Mouse (Mus musculus): Measurements from ENCODE around the gene Chaf1a. TPM values are rescaled to one million over a fixed set of nuclear protein-coding genes. Genes with fewer than 3 reads are reported as not detected.
A peak's percentile ranks its signal among the peaks of the same experiment; 100 is the strongest.

The Chaf1a gene
- polyA plus RNA-seq, 1 experiment from 2014 or later, result 5.0 TPM

DNA sequence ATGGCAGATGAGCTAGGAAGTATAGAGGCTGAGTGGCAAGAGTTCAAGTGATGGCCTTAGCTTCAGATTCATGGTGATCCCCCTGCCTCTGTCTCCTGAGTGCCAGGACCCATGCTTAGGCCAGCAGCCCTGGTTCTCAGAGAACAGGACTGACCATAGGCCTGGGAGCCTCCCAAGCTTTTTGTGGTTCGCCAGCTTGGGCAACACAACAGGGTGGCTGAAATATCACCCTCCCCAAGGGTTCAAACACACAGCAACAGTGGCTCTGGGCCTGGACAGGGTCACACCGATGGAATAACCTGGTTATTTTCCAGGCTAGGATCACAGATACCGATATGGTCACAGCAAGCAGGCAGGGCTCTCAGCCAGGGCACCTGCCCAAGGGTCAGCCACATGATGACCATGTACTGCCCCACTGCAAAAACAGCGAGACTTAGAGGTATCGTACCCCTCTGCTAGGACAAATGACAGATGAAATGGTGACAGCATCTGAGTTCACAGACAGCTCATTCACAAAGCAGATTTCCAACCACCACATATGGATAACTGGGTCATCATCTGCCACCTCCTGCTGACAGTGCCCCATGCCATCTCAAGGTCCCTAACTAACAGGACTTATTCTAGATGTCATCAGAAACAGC, 12.3 kb upstream of the Chaf1a start:
- no peak overlapping the region for H3K9ac ChIP-seq (ENCODE audit: low read length)
- no peak for TF ChIP-seq EP300 (optimal IDR thresholded peaks at IDR 0.05)
- TF ChIP-seq CTCF (IDR thresholded peaks at IDR 0.05; ENCODE audit: low read depth), result no peak
- H3K4me2 ChIP-seq (replicated peaks; ENCODE audit: low read depth), result no peak overlapping the region
- H3K36me3 ChIP-seq (ENCODE audit: control insufficient read depth, insufficient read depth, low read length), result peaks cover 2% of the 10 kb centered on the region; the same call in 1 of the 2 replicates
- H3K9me3 ChIP-seq (ENCODE audit: control insufficient read depth, low read length), result no peaks in the 10 kb centered on the region
- no peak for DNase-seq (ENCODE audit: low spot score)
- H3K4me1 ChIP-seq (replicated peaks; ENCODE audit: control insufficient read depth, insufficient read depth), result peaks cover 2% of the 10 kb centered on the region
- WGBS, result 85% methylated on average over 5 of the region's 5 CpGs
- no peaks in the 10 kb centered on the region for H3K27me3 ChIP-seq (ENCODE audit: control insufficient read depth, insufficient read depth, low read length)
- 0 out of 2 replicates have a peak overlapping the region, but pooled peaks have one; percentile 40 for H3K27ac ChIP-seq (replicated peaks)
- no peak for ATAC-seq (ENCODE audit: low FRiP score, low TSS enrichment)
- no peak overlapping the region for H3K4me3 ChIP-seq (ENCODE audit: low read depth, low read length)

DNA sequence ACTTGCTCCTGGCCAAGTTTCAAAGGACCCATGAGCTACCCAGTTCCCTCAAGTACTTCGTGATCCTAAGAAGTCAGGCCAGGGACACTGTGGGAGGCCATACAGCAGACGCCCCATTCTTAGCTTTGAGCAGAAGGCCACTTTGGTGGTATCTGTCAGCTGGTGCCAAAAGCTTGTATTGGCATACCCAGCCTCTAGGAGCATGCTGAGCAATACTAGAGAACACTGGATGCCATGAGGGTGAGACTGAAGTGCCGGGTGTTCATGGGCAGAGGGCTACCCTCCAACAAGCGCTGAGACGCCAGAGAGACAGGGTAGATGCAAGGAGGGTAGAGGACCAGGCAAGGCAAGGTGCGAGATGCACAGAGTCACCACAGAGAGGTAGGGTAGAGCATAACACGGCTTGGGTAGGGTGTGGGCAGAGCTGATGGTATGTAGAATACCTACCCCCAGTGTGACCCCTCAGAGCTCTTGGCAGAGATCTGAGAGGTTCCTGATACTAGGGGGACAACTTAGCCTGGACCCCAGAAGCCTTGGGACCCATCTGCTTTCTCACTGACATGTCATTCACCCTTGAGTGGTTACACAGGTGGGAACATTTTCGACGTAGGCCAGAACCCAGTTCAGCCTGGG, 9.9 kb upstream of the Chaf1a start:
- Histone ChIP-seq H3K27me3 (ENCODE audit: control insufficient read depth, insufficient read depth, low read length) (no peaks in the 10 kb centered on the region), H3K4me2 (replicated peaks; ENCODE audit: low read depth) (no peak overlapping the region), H3K9ac (ENCODE audit: low read length) (no peak overlapping the region), H3K9me3 (ENCODE audit: control insufficient read depth, low read length) (no peaks in the 10 kb centered on the region), H3K4me3 (ENCODE audit: low read depth, low read length) (no peak overlapping the region), H3K4me1 (replicated peaks; ENCODE audit: control insufficient read depth, insufficient read depth) (peaks cover 8% of the 10 kb centered on the region), H3K27ac (replicated peaks) (no peak overlapping the region), H3K36me3 (ENCODE audit: control insufficient read depth, insufficient read depth, low read length) (peaks cover 2% of the 10 kb centered on the region; the same call in 1 of the 2 replicates)
- ATAC-seq (ENCODE audit: low FRiP score, low TSS enrichment) (no peak), DNase-seq (ENCODE audit: low spot score) (no peak)
- WGBS, result 88% methylated on average over 9 of the region's 9 CpGs
- TF ChIP-seq CTCF (IDR thresholded peaks at IDR 0.05; ENCODE audit: low read depth), result no peak
- TF ChIP-seq EP300 (optimal IDR thresholded peaks at IDR 0.05), result no peak

DNA sequence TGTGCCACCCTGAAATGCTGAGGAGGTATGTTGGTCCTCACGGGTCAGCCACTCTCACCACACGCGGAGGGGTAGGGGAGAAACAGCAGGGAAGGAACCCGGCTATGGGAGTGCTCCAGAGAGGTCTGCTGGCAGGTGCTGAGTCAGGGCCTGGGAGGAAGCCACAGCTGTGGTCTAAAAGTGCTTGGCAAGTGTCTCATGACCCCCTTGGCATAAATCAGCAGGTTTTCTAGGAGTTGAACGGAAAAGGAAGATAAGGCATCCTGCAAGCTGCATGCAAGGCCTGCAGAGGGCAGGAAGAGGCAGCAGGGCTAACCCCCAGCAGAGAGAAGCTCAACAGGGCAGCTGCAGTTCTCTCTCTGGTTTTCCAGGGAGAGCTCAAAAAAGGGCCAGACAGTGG, 9.3 kb upstream of the Chaf1a start:
- Histone ChIP-seq H3K27ac (replicated peaks) (no peak overlapping the region), H3K27me3 (ENCODE audit: control insufficient read depth, insufficient read depth, low read length) (no peaks in the 10 kb centered on the region), H3K9ac (ENCODE audit: low read length) (no peak overlapping the region), H3K4me3 (ENCODE audit: low read depth, low read length) (no peak overlapping the region), H3K9me3 (ENCODE audit: control insufficient read depth, low read length) (no peaks in the 10 kb centered on the region), H3K36me3 (ENCODE audit: control insufficient read depth, insufficient read depth, low read length) (peaks cover 2% of the 10 kb centered on the region; the same call in 1 of the 2 replicates), H3K4me2 (replicated peaks; ENCODE audit: low read depth) (no peak overlapping the region), H3K4me1 (replicated peaks; ENCODE audit: control insufficient read depth, insufficient read depth) (peaks cover 8% of the 10 kb centered on the region)
- TF ChIP-seq CTCF (IDR thresholded peaks at IDR 0.05; ENCODE audit: low read depth) (peak; percentile 40), EP300 (optimal IDR thresholded peaks at IDR 0.05) (no peak)
- no peak for DNase-seq (ENCODE audit: low spot score)
- no peak for ATAC-seq (ENCODE audit: low FRiP score, low TSS enrichment)
- 59% methylated on average over 5 of the region's 5 CpGs for WGBS

DNA sequence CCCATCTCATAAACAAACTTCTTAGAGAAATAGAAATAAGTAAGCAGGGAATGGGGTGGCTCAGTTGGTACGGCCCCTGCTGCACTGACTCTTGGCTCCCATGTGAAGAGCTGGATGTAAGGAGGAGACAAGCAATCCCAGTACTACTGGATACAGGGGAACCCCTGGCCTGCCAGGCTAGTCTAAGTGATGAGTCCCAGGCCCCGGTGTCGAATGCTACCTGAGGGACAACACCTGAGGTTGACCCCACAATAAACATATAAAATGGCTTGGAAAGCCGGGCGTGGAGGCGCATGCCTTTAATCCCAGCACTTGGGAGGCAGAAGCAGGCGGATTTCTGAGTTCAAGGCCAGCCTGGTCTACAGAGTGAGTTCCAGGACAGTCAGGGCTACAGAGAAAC, 8.8 kb upstream of the Chaf1a start:
- TF ChIP-seq CTCF (IDR thresholded peaks at IDR 0.05; ENCODE audit: low read depth) (no peak), EP300 (optimal IDR thresholded peaks at IDR 0.05) (no peak)
- no peak for ATAC-seq (ENCODE audit: low FRiP score, low TSS enrichment)
- no peak overlapping the region for H3K9ac ChIP-seq (ENCODE audit: low read length)
- WGBS, result 90% methylated on average over 7 of the region's 7 CpGs
- no peak for DNase-seq (ENCODE audit: low spot score)
- no peaks in the 10 kb centered on the region for H3K27me3 ChIP-seq (ENCODE audit: control insufficient read depth, insufficient read depth, low read length)
- no peak overlapping the region for H3K4me2 ChIP-seq (replicated peaks; ENCODE audit: low read depth)
- peaks cover 8% of the 10 kb centered on the region for H3K4me1 ChIP-seq (replicated peaks; ENCODE audit: control insufficient read depth, insufficient read depth)
- H3K27ac ChIP-seq (replicated peaks), result 0 out of 2 replicates have a peak overlapping the region, but pooled peaks have one; percentile 4
- no peaks in the 10 kb centered on the region for H3K9me3 ChIP-seq (ENCODE audit: control insufficient read depth, low read length)
- H3K4me3 ChIP-seq (ENCODE audit: low read depth, low read length), result no peak overlapping the region
- peaks cover 2% of the 10 kb centered on the region; the same call in 1 of the 2 replicates for H3K36me3 ChIP-seq (ENCODE audit: control insufficient read depth, insufficient read depth, low read length)

DNA sequence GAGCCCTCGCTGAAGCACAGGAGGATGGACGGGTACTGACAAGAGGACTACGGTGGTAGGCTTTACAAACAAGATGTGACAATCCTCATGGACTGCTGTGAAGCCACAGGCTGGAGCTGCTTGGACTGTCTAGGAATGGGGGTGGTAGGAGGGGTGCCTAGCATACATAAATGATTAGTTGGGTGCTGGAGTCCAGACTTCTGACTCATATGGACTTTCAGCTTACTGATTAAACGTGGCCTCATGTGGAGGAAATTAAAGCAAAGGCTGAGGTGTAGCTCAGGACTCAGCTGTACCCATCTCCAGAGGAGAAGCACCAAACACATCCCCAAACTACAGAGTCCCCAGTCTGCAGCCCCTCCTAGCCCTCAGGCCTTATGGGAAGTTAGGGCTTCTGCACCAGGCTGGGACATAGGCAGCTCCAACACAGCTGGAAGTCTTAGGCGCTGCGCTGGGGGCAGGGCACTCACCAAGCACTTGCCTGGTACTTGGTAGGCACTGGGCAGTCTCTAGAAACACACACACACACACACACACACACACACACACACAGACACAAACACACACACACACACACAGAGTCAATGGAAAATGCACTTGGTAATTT, 8.0 kb upstream of the Chaf1a start:
- Histone ChIP-seq H3K9me3 (ENCODE audit: control insufficient read depth, low read length) (no peaks in the 10 kb centered on the region), H3K9ac (ENCODE audit: low read length) (peak overlapping the region; percentile 27; the same call in 1 of the 2 replicates), H3K4me1 (replicated peaks; ENCODE audit: control insufficient read depth, insufficient read depth) (peaks cover 8% of the 10 kb centered on the region), H3K27me3 (ENCODE audit: control insufficient read depth, insufficient read depth, low read length) (no peaks in the 10 kb centered on the region), H3K27ac (replicated peaks) (peak overlapping the region; percentile 63), H3K36me3 (ENCODE audit: control insufficient read depth, insufficient read depth, low read length) (peaks cover 2% of the 10 kb centered on the region; the same call in 1 of the 2 replicates), H3K4me3 (ENCODE audit: low read depth, low read length) (no peak overlapping the region), H3K4me2 (replicated peaks; ENCODE audit: low read depth) (peak overlapping the region; percentile 9; the same call in 1 of the 2 replicates)
- WGBS, result 62% methylated on average over 6 of the region's 6 CpGs
- no peak for TF ChIP-seq CTCF (IDR thresholded peaks at IDR 0.05; ENCODE audit: low read depth)
- no peak for TF ChIP-seq EP300 (optimal IDR thresholded peaks at IDR 0.05)
- ATAC-seq (ENCODE audit: low FRiP score, low TSS enrichment) (peak; percentile 61), DNase-seq (ENCODE audit: low spot score) (peak; percentile 48)
